23 mouse cellular contexts compared by ENCODE assay signal in the genomic region with DNA sequence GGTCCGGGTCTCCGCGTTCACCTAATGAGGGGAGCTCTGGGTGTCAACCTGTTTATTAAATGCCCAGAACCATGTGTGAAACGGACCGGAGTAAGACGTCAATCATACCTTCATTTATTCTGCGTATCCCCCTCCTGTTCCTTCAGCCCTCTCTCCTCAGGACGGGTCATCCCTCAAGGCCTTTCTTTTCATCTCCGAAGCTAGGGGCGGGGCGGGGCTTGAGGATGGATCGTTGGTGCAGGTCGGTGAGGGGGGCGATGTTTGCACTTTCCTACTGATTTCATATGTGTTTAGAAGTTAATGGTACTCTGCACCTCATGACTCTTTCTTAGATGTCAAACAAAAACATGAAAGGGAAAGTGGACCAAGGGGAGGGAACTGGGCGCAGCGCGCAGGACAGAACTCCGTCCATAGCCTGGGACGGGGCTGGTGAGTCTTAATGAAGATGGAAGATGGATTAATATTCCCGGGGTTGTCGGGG.
DNase-seq lines count a peak whose midpoint lies in the region; ATAC-seq and TF ChIP-seq lines count a peak whose summit lies in the region.
"Had no signal": no experiment of that assay in that cellular context is flagged by ENCODE, and none has a peak within 500 bp of the region (broad histone marks: within the 10 kb centered on the region; RNA-seq: fewer than 3 reads in every experiment).

No protein-coding gene starts in this region.

- DNase-seq in kidney, adult 2 months = no peak
- DNase-seq in lung, postnatal 10 days = peak; percentile 18
- no peak for DNase-seq in lung, postnatal 25 days (ENCODE audit: low spot score)
- peak; percentile 58 for DNase-seq in adrenal gland, postnatal 14 days
- peak; percentile 55 for DNase-seq in forelimb bud, embryonic 11.5 days (ENCODE audit: low read depth, low spot score)
- DNase-seq in heart, adult 9 months (ENCODE audit: low spot score in 2 of 2) = no peak
- DNase-seq in left cerebral cortex, adult 18-20 months (ENCODE audit: low spot score in 2 of 2) = no peak
- DNase-seq: B cell, adult 2 months; cerebellum, adult 11-12 months; cerebellum, postnatal 10 days; heart, postnatal 4 days; left cerebral cortex, postnatal 4 days; liver; lung, postnatal 4 days had no signal

- H3K27ac ChIP-seq in kidney, embryonic 16.5 days (ENCODE audit: low read length) = 0 out of 2 replicates have a peak overlapping the region, but pooled peaks have one; percentile 4
- no peak overlapping the region for H3K27ac ChIP-seq in kidney, adult 2 months (ENCODE audit: insufficient read depth, low read depth, low read length)
- H3K27ac ChIP-seq: forebrain, embryonic 13.5 days; hindbrain, embryonic 15.5 days; liver, embryonic 15.5 days; stomach, postnatal 0 days had no signal

- H3K36me3 ChIP-seq in kidney, embryonic 16.5 days (ENCODE audit: insufficient read depth, low read length) = no peaks in the 10 kb centered on the region
- H3K36me3 ChIP-seq in kidney, adult 2 months (ENCODE audit: control insufficient read depth, insufficient read depth, low read length) = no peaks in the 10 kb centered on the region
- H3K36me3 ChIP-seq: G1E; heart, embryonic 10.5 days; hindbrain, embryonic 15.5 days; liver, embryonic 15.5 days had no signal

- peaks cover 2% of the 10 kb centered on the region; the same call in 1 of the 2 replicates for H3K9me3 ChIP-seq in kidney, embryonic 16.5 days (ENCODE audit: low read length)
- H3K9me3 ChIP-seq: heart, embryonic 10.5 days; hindbrain, embryonic 15.5 days; liver, embryonic 15.5 days had no signal

- H3K4me3 ChIP-seq in kidney, embryonic 16.5 days (ENCODE audit: low read length) = no peak overlapping the region
- H3K4me3 ChIP-seq in kidney, adult 2 months (ENCODE audit: insufficient read depth, low read depth, low read length) = no peak overlapping the region
- H3K4me3 ChIP-seq: forebrain, embryonic 13.5 days; heart, embryonic 10.5 days; hindbrain, embryonic 15.5 days; liver, embryonic 15.5 days had no signal

- 0 out of 2 replicates have a peak, but pooled peaks cover 2% of the 10 kb centered on the region for H3K27me3 ChIP-seq in kidney, embryonic 16.5 days (ENCODE audit: insufficient read depth, low read length)
- H3K27me3 ChIP-seq in kidney, adult 2 months (replicated peaks; ENCODE audit: control insufficient read depth, insufficient read depth, low read length) = no peaks in the 10 kb centered on the region
- H3K27me3 ChIP-seq: CH12.LX; forebrain, embryonic 13.5 days; hindbrain, embryonic 15.5 days; liver, embryonic 15.5 days; Patski had no signal

- TF ChIP-seq CTCF in kidney, adult 2 months (conservative IDR thresholded peaks at IDR 0.05; ENCODE audit: insufficient read depth, insufficient read length, low read depth, low read length) = no peak

- ATAC-seq in kidney, embryonic 16.5 days (ENCODE audit: low FRiP score, low TSS enrichment) = peak; percentile 68
- ATAC-seq: forebrain, embryonic 13.5 days; Patski had no signal

- no peak overlapping the region for H3K4me2 ChIP-seq in kidney, embryonic 16.5 days (replicated peaks; ENCODE audit: low read depth, low read length)
- H3K4me2 ChIP-seq: forebrain, embryonic 13.5 days; hindbrain, embryonic 15.5 days; liver, embryonic 15.5 days had no signal

- no peak for TF ChIP-seq POLR2A in kidney, adult 2 months (IDR thresholded peaks at IDR 0.05; ENCODE audit: low read depth, low read length)

- peaks cover 13% of the 10 kb centered on the region; the same call in 1 of the 2 replicates for H3K4me1 ChIP-seq in kidney, embryonic 16.5 days (ENCODE audit: insufficient read depth, low read length)
- H3K4me1 ChIP-seq in kidney, adult 2 months (ENCODE audit: control insufficient read depth, insufficient read depth, low read length) = no peaks in the 10 kb centered on the region
- H3K4me1 ChIP-seq: liver, embryonic 15.5 days had no signal

- no peak overlapping the region for H3K9ac ChIP-seq in kidney, embryonic 16.5 days (replicated peaks; ENCODE audit: low read length)
- H3K9ac ChIP-seq: forebrain, embryonic 13.5 days; hindbrain, embryonic 15.5 days; liver, embryonic 15.5 days had no signal

- WGBS in kidney, embryonic 16.5 days = 45% methylated on average over 21 of the region's 21 CpGs
- 60% methylated on average over 21 of the region's 21 CpGs for WGBS in kidney, adult 2 months

Comparison
In these comparisons a context has a peak if more than half of its experiments do, and no peak if none do; other contexts are left out.
1. DNase-seq: peak in lung, postnatal 10 days (single experiment), adrenal gland, postnatal 14 days (single experiment) and forelimb bud, embryonic 11.5 days (single experiment); none in kidney, adult 2 months (single experiment), lung, postnatal 25 days (single experiment), heart, adult 9 months (0 of 2) and left cerebral cortex, adult 18-20 months (0 of 2).